Mouse (Mus musculus): ENCODE results near the gene 6030408B16Rik.

6030408B16Rik gene

DNA sequence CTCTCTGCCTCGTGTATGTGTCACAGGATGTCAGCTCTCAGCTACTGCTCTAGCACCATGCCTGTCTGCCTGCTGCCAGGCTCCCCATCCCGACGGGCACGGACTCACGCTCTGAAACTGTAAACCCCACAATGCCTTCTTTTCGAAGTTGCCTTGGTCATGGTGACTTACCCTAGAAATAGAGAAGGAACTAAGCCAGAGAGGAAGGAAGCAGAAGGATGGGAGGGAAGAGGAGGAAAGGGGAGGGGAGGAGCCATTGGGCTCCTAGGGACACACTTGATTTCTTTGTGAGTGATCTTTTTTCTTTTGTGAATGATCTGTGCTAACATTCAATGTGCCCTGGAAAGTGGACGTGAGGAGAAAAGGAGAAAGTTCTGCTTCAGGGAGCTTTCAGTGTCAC lies 5.0 kb downstream of the 6030408B16Rik start:
- no peak for DNase-seq (ENCODE audit: low read depth, low spot score)

DNA sequence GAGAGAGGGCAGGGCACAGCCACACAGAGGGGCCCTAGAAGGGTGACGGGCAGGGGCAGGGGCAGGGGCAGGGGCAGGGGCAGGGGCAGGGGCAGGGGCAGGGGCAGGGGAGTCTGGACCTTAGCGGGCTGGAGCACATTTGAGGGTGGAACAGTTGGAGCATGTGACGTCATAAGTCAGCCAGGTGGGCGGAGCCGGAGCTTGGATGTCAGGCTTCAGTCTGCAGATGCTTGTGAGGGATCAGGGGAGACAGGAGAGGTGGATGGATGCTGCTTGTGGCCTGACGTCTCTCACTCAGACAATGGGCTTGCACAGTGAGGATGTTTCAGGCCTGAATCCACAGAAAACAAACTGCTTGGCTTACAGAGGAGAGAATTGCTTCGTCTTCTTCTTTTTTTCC lies 5.5 kb downstream of the 6030408B16Rik start:
- DNase-seq (ENCODE audit: low read depth, low spot score), result no peak

DNA sequence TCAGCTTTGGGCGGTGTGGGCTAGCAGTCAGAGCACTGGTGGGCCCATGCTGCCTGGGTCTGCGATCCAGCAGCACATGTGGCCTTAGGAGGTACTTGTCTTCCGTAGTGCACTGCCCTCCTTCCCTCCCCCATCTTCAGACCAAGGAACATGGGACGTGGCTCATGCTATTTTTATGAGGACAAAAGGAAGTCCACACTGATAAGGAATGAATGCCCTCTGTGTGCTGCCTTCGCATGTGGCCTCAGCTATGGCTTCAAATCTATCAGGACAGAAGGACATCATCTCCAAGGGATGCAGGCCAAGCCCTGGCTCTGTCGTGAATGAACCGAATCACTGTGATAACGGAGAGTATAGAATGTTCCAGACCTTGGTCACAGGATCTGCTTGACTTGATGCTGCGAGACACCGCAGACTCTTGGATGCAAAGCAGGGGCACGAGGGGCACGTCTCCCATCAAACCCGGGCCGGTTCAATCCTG lies 6.5 kb downstream of the 6030408B16Rik start:
- DNase-seq (ENCODE audit: low read depth, low spot score), result no peak

DNA sequence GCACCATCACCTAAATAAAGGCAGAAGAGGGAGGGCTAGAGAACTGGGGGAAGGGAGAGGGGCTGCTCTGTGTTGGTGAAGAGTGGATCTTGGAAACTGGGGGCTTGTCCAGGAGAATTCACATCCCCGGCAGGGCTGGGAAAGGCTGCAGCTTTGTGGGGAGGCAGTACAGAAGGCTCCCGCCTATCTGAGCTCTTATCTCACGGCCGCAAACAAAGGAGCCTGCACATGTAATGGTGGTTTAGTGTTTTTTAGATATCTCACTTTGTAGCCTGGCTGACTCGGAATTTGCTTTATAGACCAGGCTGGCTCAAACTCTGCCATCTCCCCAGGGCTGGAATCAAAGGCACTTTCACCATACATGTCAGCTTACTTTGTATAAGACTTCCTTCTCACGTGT lies 7.1 kb downstream of the 6030408B16Rik start:
- DNase-seq (ENCODE audit: low read depth, low spot score), result no peak

DNA sequence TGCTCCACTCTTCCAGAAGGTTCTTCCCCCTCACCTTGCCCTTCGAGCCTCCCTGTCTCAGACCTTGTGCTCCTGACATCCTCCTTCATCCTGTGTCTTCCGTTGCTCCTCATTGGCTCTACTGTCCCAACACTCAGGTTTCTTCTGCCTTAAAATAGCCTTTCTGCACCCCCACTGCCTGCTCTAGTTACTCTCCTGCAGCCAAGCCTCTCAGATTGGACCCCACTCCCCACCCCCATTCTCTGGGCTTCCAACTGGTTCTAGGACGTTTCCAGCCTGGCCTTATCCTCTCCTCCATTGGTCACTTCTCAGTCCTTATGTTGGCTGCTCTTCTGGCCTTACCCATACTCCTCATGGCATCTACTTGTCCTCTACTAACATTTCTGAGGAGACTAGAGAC lies 9.2 kb downstream of the 6030408B16Rik start:
- no peak for DNase-seq (ENCODE audit: low read depth, low spot score)

DNA sequence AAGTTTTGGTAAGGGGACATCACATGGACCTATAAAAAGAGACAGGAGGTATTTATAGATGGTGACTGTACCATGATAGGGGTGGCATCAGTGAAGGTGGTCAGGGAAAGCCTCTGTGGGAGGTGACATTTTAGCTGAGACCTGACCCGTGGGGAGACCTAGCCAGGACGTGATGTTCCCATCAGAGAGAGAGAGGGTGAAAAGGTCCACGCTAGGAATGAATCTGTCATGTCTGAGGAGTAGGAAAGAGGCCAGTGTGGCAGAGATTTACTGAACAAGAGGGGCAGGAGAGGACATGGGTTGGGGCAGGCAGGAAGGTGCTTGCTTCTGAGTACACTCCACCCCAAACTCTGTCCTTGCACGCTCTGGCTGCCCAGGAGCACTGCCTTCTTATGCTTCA lies 10.8 kb downstream of the 6030408B16Rik start:
- no peak for DNase-seq (ENCODE audit: low read depth, low spot score)

DNA sequence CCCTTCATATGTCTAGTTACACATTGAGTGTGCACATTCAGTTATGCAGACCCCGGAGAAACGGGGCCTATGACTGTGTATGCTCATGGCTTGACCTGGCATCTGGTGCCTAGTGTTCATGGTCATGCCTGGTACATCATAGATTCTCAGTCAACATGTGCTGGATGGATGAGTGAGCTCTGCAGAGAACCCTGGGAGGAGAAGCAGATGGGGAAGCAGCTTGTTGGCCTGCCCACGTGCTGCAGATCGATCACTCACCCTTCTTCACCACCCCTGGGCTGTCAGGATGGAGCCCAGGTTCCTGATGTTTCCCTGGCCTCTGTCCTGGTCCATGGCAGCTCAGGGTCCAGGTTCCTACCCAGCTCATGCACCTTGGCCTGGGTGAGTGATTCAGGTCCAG lies 13.4 kb downstream of the 6030408B16Rik start:
- no peak for DNase-seq (ENCODE audit: low read depth, low spot score)

DNA sequence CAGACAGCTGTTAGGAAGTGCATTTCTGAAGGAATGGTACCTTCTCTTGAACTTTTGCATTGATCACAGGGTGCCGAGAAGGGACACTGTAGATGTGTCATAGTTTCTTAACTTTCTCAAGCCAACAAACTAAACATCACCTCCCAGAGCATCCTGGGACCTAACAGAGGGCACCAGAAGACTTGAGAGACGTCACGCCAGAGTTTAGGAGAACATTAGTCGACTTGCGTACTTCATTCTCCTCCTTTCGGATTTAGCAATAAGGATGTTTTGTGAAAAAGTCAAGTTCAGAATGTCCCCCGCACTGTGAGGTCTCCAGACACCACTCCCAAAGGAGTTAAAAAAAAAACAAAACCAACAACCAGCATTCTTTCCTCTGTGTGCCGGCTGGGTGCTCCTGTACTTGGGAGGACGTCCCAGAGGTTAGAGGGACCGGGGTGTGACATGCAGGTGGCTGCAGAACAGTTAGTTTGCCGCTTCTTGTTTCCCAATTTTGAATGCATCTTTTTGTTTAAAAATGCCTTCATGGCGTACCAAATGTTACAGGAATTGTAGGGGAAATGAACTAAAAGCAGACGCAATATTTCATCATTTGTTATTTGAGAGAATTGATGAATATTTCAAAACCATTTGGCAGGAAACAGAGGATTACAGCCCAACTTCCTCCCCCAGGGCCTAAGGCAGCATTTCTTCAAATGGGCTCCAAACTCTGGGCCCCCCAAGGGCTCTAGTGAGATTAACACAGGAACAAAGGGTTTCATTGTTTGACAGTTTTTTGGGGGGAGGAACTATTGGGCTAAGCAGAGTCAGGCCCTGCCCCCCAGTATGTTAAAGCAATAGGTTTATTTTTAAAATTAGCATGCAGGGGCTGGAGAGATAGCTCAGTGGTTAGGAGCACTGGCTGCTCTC lies 15.7 kb downstream of the 6030408B16Rik start:
- no peak for DNase-seq (ENCODE audit: low read depth, low spot score)

DNA sequence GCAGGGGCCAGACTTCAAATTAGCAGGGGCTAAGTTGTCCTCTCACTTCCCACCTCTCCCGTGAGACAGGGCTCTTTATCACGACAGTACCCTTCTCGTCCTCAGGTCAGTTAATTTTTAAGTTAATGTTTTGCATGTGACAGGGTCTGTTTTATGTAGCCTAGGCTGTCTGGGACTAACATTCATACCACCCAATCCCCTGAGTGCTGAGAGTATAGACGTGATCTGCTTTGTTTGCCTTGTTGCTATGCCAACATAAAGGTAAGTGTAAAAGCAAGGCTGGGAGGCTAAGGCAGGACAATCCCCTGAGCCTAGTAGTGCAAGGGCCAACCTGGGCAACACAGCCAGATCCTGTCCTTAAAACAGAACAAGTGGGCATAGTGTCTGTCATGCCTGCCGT lies 16.5 kb downstream of the 6030408B16Rik start:
- DNase-seq (ENCODE audit: low read depth, low spot score), result no peak

DNA sequence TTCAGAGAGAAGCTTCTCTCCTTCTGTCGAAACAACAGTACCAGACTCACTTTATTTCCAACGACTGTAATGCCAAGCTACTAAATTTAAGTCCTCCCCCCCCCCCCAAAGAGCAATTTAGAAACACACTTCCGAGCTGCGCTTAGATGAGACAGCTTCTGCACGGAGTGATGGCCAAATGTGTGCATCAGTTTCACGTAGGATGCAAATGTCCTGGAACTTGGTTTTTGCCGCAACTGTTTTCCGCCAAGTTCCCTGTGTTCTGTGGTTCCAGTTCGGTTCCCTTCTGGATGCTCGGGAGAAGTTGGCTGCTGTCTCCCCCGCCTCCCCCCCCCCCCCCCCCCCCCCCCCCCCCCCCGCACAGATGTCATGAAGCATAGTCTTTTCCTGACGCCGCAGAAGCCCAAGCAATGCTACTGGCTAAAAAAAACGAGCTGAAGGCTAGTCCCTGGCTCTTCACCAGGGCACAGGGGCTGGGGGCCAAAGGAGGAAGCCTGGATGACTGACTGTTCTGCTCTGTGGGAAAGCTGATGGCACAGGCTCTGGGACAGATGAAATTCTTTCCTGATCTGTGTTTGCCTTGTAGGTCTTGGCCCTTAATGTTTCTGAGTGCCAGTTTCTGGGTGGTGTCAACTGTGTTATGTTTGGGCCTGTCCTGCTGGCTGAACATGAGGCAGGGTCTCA lies 18.2 kb downstream of the 6030408B16Rik start:
- DNase-seq (ENCODE audit: low read depth, low spot score), result no peak

DNA sequence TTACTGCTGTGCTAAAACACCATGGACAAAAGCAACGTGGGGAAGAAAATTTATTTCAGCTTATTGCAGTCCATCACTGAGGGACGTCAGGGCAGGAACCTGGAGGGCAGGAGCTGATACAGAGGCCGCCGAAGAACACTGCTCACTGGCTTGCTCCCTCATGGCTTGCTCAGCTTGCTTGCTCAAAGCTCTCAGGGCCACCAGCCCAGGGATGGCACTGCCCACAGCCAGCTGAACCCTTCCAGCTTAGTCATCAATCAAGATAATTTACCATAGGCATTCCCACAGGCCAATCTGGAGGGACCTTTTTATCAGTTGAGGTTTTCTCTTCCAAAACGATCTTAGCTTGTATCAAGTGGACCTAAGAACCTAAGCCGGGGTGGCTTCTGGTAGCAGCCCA lies 19.0 kb downstream of the 6030408B16Rik start:
- no peak for DNase-seq (ENCODE audit: low read depth, low spot score)

DNA sequence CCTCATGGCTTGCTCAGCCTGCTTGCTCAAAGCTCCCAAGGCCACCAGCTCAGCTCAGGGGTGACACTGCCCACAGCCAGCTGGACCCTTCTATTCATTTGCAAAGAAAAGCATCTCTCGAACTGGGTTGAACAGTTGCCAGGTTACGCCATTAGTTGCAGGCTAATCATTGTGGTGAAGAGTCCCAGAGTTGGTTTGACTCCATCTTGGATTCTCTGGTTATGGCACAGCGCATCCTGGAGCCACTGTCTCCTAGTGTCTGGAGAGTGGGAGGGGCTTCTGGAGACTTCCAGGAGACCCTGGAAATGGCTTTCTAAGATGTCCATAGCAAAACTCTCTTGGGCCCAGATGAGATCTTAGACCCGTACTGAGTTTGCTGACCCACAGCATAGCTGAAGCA lies 22.4 kb downstream of the 6030408B16Rik start:
- no peak for DNase-seq (ENCODE audit: low read depth, low spot score)

DNA sequence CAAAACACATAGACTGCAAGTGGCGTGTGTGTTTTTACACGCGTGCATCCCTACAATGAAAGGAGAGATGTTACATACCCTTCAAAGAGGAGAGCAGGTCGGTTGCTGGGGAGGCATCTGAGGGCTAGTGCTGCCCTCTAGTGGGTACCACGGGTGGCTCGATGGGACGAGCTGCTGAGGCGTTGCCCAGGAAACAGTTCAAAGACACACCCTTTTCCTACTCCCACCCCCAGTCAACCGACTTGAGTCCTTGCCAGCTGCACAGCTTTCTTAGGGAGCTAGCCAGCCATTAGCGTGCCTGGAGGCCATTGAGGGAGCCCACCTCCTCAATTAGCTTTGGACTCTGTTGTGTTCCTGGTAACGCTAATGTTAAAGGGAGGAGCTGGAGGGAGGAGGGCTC lies 22.8 kb downstream of the 6030408B16Rik start:
- DNase-seq (ENCODE audit: low read depth, low spot score), result peak; percentile 20

DNA sequence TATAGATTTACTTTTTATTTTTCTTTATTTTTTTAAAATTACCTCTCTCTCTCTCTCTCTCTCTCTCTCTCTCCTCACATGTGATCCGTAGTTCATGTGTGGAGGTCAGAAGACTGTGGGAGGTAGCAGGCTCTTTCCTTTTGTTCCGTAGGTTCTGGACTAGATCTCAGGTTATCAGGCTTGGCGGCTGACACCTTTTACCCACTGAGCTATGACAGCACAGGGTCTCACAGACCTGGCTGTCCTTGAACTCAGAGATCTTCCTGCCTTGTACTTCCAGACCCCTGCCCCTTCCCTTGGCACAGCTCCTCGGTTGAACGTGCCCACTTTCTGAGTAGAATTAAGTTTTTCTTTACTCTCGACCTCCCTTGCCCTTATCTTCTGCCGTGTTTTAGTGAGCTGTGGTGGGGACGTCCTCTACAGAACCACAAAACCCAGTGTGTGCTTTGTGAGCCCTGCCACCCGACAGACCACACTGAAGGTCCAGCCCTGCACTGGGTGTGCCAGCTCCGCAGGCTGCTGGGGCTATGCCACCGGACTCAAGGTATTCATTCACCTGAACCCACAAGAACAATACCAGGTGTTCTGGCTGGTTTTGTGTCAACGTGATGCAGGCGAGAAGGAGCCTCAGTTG lies 23.4 kb downstream of the 6030408B16Rik start:
- no peak for DNase-seq (ENCODE audit: low read depth, low spot score)

DNA sequence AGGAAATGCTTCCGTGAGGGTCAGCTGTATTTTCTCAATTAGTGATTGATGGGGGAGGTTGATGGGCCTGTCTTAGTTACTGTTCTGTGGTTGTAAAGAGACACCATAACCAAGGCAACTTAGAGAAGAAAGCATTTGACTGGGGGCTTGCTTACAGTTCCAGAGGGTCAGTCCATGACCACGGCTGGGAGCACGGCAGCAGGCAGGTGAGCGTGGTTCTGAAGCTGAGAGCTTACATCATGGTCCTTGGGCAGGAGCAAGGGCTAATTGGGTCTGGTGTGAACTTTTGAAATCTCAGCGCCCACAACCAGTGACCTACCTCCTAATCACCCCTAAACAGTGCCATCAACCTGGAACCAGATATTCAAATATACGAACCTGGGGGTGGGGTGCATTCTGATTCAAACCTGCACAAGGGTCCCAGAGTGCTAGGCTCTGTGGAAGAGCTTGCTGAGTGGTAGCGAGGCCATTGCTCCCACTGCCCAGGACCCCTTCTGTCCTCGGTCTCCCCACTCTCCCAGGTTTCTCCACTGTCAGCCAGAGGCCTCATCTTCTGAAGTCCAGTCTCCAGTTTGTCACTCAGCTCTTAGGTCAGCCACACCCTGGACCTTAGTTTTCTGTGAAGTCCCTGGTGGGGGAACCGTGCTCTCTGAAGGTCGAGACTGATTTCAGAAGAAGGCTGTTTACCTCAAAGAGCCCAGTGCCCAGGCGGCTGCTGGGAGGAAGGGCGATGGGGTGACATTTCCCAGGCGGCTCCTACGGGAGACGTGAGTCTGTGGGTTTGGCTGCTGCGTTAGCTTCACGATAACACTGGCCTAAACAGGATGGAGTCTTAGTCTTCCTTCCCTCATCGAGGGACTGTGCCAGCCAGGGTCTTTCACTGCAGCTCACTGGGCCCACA lies 24.2 kb downstream of the 6030408B16Rik start:
- DNase-seq (ENCODE audit: low read depth, low spot score), result no peak

DNA sequence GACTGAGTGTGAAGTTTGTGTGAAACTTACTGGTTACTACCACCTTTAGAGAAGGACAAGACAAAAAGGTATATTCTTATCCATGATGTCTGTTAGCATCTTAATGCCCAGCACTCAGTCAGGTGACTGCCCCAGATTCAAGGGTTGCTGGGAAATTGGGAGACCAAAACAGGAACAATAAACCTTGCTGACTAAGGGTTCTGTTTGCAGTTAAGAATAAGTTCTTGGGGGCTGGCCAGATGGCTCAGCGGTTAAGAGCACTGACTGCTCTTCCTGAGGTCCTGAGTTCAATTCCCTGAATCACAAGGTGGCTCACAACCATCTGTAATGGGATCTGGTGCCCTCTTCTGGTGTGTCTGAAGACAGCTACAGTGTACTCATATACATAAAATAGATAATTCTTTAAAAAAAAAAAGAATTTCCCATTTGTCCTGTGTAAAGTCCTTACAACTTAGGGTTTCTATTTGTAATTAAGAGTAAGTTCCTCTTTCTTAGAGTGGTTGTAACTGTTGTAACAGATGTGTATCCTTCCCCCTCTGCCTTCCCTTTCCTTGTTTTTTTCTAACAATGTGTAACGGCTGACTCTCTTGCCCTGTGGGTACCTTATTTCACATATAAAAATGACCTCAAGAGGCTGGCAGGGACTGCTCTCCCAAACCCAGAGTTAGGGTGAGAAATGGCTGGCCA lies 24.9 kb downstream of the 6030408B16Rik start:
- no peak for DNase-seq (ENCODE audit: low read depth, low spot score)

DNA sequence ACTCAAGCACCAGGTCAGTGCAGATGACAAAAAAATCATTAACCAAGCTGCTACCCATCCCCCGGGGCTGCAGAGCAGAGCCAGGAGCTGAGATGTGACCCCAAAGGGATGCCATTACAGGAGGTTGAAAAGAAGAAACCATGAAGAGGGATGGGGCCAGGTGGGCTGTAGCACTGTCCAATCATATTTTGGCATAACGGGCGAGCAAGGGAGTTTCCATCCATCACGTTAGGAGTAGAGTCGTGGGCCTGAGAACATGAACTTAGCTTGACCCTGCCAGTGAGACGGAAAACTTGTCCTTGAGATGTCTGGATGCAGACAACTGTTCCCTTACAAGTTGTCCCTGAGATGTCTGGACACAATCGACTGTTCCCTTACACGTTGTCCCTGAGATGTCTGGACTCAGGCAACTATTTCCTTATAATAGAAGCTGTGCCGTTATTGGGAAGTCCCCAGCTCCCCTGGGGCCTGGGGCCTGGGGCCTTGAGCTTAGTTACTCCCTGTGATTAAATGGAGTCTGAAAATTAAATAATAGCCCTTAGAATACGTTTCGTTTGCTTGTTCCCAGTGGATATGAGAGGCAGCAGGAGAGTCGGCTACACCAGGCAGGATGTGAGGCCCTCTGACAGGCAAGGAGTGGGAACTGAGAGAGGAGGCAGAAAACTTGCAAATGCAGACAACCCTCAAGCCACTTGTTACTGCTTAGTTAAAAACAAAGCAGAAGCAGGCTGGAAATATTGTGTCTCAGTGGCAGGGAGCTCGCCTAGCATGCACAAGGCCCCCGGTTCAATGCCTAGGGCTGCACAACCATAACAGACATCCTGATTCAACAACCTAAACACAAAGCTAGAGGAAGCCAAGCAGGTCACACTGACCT lies 26.1 kb downstream of the 6030408B16Rik start:
- DNase-seq (ENCODE audit: low read depth, low spot score), result no peak

DNA sequence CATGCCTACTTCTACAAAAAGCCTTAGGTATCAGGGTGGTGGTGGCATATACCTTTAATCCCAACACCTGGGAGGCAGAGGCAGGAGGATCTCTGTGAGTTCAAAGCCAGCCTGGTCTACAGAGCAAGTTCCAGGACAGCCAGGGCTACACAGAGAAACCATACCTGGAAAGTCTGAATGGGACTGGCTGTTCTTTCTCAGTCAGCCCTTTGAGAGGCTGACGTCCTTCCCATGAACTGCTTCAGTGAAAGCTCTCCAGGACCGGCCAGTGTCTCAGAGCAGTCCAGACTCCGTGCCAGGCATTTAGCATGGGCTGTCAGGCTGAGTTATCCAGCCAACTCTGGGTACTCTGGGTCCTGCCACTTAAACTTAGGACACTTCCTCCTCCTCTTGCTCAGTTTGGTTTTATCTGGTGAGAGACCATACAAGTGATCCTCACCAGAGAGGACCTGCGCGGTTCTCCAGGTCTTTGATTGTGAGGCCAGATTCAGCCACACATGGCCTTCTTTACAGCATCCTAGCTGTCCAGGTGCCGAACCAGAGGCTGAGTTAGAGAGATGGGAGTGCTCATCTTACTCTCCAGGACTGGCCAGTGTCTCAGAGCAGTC lies 27.1 kb downstream of the 6030408B16Rik start:
- DNase-seq (ENCODE audit: low read depth, low spot score), result no peak

DNA sequence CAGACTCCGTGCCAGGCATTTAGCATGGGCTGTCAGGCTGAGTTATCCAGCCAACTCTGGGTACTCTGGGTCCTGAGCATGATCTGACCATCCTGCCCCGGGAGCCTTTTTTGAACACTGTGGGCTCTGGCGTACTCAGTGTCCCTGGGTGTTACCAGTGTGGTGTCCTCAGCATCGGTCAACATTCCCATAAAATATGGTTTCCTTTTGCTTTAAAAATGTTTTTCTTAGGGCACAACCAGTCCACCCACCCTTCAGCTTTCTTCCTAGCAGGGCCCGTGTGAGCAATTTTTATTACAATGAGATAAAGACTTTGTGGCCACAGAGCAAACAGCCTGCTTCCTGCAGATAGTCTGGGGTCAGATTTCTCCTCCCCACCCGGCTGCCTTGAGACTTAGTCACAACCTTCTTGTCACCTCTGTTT lies 27.6 kb downstream of the 6030408B16Rik start:
- no peak for DNase-seq (ENCODE audit: low read depth, low spot score)

Data from c-Kit-negative CD71-positive TER-119-positive erythroid progenitor cells, embryonic 14.5 days (primary cell).